Mouse (Mus musculus): Measurements from ENCODE around the gene Pgp. TPM values are rescaled to one million over a fixed set of nuclear protein-coding genes. Genes with fewer than 3 reads are reported as not detected.
"Not testable (repeated sequence)": the region's sequence is repeated elsewhere in the genome, so short reads cannot be mapped to it uniquely, and the experiment has no call there.

Gene Pgp
- polyA plus RNA-seq, 1 experiment from 2014 or later, result 60.5 TPM

DNA sequence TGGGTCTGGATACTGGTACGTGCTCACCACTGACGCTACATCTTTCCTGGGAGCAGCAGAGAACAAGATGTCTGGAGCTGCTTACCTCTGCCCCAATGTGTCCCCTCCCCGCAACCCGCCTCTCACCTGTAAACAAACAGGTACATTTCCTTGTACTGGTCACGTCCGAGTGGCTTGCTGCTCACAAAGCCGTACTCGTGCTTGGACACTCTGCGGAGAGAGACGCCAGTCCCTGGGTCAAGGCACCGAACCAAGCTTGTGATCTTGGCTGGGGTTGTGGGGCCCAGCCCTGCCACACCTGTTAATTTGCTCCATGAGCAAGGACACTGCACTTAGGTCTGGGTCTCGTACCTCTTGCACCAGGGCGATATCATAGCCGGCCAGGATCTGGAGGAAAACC is 28.1 kb upstream of the Pgp start:
- Histone ChIP-seq H3K36me3 (peaks cover 74% of the 10 kb centered on the region), H3K9me3 (replicated peaks) (no peaks in the 10 kb centered on the region), H3K4me2 (no peak overlapping the region), H3K9ac (no peak overlapping the region), H3K27me3 (no peaks in the 10 kb centered on the region), H3K4me3 (no peak overlapping the region), H3K27ac (no peak overlapping the region), H3K4me1 (replicated peaks) (no peaks in the 10 kb centered on the region)
- no peak for ATAC-seq (replicated peaks; ENCODE audit: insufficient number of reproducible peaks, insufficient read depth, low FRiP score, low read depth)
- 83% methylated on average over 14 of the region's 14 CpGs for WGBS

DNA sequence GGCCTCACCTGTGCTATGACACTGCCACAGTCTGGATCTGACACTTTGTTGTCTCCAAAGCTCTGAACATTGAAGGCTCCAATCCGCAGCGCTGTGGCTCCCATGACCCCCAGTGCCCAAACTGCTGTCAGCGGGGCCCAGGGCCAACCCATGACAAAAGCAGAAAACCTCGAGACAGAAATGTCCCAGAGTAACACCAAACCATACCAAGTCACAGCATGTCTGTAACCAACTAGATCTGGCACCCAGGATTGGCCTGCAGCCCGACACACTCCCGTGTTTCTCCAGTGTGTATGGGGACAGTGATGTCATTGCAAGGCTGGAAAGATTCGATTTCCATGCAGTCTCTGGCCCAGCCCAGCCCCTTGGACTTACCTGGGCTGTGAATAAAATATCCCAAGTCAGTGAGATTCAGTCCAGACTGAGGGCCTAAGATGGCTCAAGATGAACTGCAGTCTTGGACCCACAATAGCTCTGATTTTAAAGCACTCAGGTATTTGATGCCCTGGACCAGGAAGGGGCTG is 27.5 kb upstream of the Pgp start, which contains the start of gene Dnase1l2:
TSS of gene Dnase1l2 (minus strand) at position 474 of the 524 bp plus-strand sequence.
- H3K36me3 ChIP-seq, result peaks cover 74% of the 10 kb centered on the region

DNA sequence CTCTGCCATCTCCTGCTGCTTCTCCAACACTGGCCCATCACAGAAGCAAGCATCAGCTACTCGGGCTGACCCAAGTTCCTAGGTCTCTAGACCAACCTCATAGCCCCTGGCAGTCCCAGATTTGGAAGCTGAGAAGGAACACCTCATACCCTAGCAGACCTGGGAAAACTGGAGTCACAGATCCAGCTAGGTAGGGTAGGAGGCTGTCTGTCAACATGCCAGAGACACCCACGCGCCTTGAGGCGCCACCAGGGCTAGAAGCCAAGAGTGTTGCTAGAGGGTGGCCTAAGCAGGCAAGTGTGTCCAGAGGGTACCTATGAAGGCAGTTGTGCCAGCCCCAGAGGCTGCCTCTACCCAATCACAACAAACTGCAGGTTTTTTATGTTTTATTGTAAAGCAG is 26.8 kb upstream of the Pgp start:
- Histone ChIP-seq H3K4me1 (replicated peaks) (no peaks in the 10 kb centered on the region), H3K4me3 (no peak overlapping the region), H3K9me3 (replicated peaks) (no peaks in the 10 kb centered on the region), H3K36me3 (peaks cover 74% of the 10 kb centered on the region), H3K4me2 (no peak overlapping the region), H3K27me3 (no peaks in the 10 kb centered on the region), H3K9ac (no peak overlapping the region), H3K27ac (no peak overlapping the region)
- WGBS, result 72% methylated on average over 4 of the region's 4 CpGs
- no peak for ATAC-seq (replicated peaks; ENCODE audit: insufficient number of reproducible peaks, insufficient read depth, low FRiP score, low read depth)

More for the DNA sequence above, 27.5 kb upstream of the Pgp start, which contains the start of gene Dnase1l2:
- H3K27me3 ChIP-seq, result no peaks in the 10 kb centered on the region
- H3K4me2 ChIP-seq, result no peak within 1 kb of the TSS
- ATAC-seq (replicated peaks; ENCODE audit: insufficient number of reproducible peaks, insufficient read depth, low FRiP score, low read depth), result no peak
- no peak within 1 kb of the TSS for H3K27ac ChIP-seq
- no peaks in the 10 kb centered on the region for H3K4me1 ChIP-seq (replicated peaks)
- H3K9me3 ChIP-seq (replicated peaks), result no peaks in the 10 kb centered on the region
- 72% methylated on average over 7 of the region's 7 CpGs for WGBS
- no peak within 1 kb of the TSS for H3K9ac ChIP-seq
- H3K4me3 ChIP-seq, result no peak within 1 kb of the TSS

DNA sequence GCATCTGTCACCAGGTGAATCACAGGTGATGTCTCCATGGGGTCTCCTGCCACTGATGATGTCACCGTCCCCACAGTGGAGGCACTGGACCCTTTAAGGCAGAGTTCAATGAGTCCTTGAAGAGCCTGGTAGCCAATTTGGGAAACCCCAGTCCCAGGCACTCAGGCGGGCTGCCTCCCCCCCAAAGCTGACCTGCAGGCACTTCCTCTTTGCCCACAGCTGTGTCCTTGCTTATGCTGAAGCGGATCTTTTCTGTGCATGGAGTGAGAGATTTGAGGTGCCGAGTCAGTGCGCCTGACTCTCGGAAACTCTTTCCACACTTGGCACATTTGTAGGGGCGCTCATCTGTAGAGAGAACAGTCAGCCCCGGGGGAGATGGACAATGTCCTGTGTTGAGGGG is 23.6 kb upstream of the Pgp start:
- Histone ChIP-seq H3K36me3 (peaks cover 81% of the 10 kb centered on the region), H3K9ac (no peak overlapping the region), H3K9me3 (replicated peaks) (no peaks in the 10 kb centered on the region), H3K4me3 (no peak overlapping the region), H3K27ac (no peak overlapping the region), H3K4me1 (replicated peaks) (no peaks in the 10 kb centered on the region), H3K4me2 (no peak overlapping the region), H3K27me3 (no peaks in the 10 kb centered on the region)
- no peak for ATAC-seq (replicated peaks; ENCODE audit: insufficient number of reproducible peaks, insufficient read depth, low FRiP score, low read depth)
- 84% methylated on average over 8 of the region's 8 CpGs for WGBS

DNA sequence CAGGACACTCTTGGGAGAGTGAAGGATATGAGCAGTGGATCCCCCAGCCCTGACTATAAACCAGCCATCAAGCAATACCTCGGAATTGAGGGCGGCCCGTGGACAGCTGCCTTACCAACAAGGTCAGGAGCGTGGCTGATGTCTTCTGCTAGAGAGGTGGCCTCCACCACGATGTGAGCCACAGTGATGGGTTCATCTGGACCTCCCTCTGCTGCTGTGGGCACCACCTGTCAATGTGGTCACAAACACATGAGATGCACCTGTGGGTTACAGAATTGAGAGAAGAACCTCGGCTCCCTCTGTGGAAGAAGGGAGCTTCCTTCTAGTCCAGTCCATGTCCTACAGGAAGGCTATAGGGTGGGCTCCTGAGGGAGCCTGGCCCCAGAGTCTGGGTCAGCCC is 20.7 kb upstream of the Pgp start:
- no peak for ATAC-seq (replicated peaks; ENCODE audit: insufficient number of reproducible peaks, insufficient read depth, low FRiP score, low read depth)
- no peak overlapping the region for H3K4me2 ChIP-seq
- H3K27me3 ChIP-seq, result no peaks in the 10 kb centered on the region
- no peaks in the 10 kb centered on the region for H3K9me3 ChIP-seq (replicated peaks)
- WGBS, result 82% methylated on average over 6 of the region's 6 CpGs
- H3K4me1 ChIP-seq (replicated peaks), result peaks cover 12% of the 10 kb centered on the region
- peaks cover 68% of the 10 kb centered on the region for H3K36me3 ChIP-seq
- H3K4me3 ChIP-seq, result no peak overlapping the region
- no peak overlapping the region for H3K9ac ChIP-seq
- H3K27ac ChIP-seq, result no peak overlapping the region

DNA sequence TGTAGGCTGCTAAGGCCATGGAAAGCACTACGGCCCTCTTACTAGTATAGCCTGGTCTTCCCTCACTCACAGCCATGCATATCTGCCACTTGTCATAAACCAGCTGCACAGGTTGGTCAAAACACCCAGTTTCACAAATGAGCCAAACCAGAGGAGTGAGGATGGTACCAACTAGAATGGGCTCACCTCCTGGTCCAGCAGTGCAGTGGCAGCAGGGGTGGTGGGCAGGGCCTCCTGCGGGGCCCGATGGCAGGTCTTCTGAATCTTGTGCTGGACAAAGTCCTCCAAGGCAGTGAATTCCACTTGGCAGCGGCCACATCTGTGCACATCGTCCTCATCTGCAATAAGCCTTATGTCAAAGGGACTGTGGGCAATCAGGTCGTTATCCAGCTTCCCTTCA is 19.0 kb upstream of the Pgp start:
- Histone ChIP-seq H3K36me3 (peaks cover 51% of the 10 kb centered on the region), H3K27ac (no peak overlapping the region), H3K9ac (no peak overlapping the region), H3K4me2 (no peak overlapping the region), H3K9me3 (replicated peaks) (no peaks in the 10 kb centered on the region), H3K4me1 (replicated peaks) (peaks cover 19% of the 10 kb centered on the region), H3K27me3 (no peaks in the 10 kb centered on the region), H3K4me3 (no peak overlapping the region)
- no peak for ATAC-seq (replicated peaks; ENCODE audit: insufficient number of reproducible peaks, insufficient read depth, low FRiP score, low read depth)
- WGBS, result 97% methylated on average over 6 of the region's 6 CpGs

DNA sequence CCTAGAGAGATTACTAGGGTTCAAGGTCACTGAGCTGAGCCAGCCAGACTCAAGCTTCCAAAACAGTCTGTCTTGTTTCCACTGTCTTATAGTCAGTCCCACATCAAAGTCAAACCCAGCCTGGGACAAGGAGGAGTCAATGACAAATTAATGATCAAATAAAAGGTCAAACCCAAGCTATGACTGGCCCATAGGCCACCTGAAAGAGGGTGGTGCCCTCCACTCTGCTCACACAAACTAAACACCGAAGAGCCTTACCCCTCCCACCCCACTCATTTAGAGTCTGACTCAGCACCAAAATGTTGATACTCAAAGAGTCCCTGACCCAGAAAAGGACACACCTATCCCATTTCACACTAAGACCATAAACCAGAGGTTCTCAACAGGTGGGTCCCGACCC is 16.8 kb upstream of the Pgp start:
- Histone ChIP-seq H3K4me1 (replicated peaks) (peaks cover 19% of the 10 kb centered on the region), H3K9me3 (replicated peaks) (no peaks in the 10 kb centered on the region), H3K4me2 (peak overlapping the region; percentile 67; the same call in 1 of the 2 replicates), H3K9ac (no peak overlapping the region), H3K27ac (no peak overlapping the region), H3K4me3 (no peak overlapping the region), H3K36me3 (peaks cover 29% of the 10 kb centered on the region), H3K27me3 (no peaks in the 10 kb centered on the region)
- WGBS, result 69% methylated on average over 2 of the region's 2 CpGs
- ATAC-seq (replicated peaks; ENCODE audit: insufficient number of reproducible peaks, insufficient read depth, low FRiP score, low read depth), result no peak

DNA sequence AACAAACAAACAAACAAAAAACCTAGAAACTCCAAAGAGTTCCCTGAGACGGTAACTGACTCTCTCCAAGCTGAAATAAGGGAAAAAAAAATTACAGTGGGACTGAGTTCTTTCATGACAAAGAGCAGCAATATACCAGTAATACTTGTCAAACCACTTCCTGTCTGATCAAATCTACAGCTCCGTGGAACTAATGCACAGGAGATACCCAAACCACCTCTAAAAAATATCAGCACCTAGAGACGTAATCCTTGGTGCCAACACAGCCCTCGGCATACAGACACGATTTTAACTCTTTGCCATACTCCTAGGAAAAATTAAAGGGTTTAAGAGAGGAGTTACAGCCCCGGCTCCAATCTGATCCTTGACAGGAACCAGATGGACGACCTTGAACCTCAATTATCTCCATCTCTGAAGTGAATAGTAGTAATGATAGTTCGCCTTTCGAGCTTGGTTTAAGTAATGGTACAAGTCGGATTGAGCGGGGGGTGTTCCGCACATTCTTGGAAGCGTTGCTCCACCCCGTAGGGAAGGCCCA is 15.9 kb upstream of the Pgp start:
- ATAC-seq (replicated peaks; ENCODE audit: insufficient number of reproducible peaks, insufficient read depth, low FRiP score, low read depth), result no peak
- peak overlapping the region; percentile 64 for H3K4me3 ChIP-seq
- H3K36me3 ChIP-seq, result peaks cover 20% of the 10 kb centered on the region
- no peaks in the 10 kb centered on the region for H3K27me3 ChIP-seq
- peak overlapping the region; percentile 93 for H3K27ac ChIP-seq
- H3K9me3 ChIP-seq (replicated peaks), result no peaks in the 10 kb centered on the region
- peak overlapping the region; percentile 78 for H3K9ac ChIP-seq
- peak overlapping the region; percentile 67 for H3K4me2 ChIP-seq
- 4% methylated on average over 14 of the region's 14 CpGs for WGBS
- peaks cover 19% of the 10 kb centered on the region for H3K4me1 ChIP-seq (replicated peaks)

DNA sequence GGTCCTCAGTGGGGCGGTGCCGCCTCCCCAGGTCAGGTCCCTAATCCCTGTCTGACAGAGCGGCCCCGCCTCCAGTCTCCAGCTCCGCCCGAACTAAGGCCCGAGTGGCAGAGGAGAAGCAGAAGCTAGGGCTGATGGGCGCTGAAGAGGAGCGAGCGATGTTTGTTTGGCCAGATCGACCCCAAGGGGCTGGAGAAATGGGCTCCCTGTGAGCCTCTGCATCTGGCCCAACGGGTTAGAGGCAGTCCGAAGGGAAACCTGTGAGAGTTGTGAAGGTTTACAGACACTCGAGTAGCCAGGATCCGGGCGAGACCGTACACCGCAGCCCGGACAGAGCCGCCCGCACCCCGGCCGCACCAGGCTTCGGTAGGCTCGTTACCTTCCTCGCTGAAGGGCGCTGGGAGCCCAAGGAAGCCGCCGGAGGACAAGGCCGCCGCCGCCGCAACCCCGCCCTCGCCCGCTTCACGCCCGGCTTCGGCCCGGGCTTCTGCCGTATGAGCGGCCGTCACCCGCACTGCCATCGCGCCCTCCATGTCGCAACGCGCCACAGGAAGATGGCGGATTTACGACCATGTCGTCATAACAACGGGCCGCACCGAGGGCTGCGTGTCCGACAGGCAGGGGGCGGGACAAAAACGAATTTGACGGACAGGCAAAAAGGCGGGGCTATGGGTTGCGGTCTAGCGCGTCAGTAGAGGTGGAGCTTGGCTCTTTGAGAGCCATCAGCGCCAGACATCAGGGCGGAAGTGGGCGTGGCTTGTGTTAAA is 15.3 kb upstream of the Pgp start:
- H3K27me3 ChIP-seq, result no peaks in the 10 kb centered on the region
- no peaks in the 10 kb centered on the region for H3K9me3 ChIP-seq (replicated peaks)
- peak overlapping the region; percentile 93 for H3K27ac ChIP-seq
- peak overlapping the region; percentile 67 for H3K4me2 ChIP-seq
- peaks cover 19% of the 10 kb centered on the region for H3K4me1 ChIP-seq (replicated peaks)
- H3K36me3 ChIP-seq, result peaks cover 14% of the 10 kb centered on the region
- ATAC-seq (replicated peaks; ENCODE audit: insufficient number of reproducible peaks, insufficient read depth, low FRiP score, low read depth), result peak; percentile 94
- peak overlapping the region; percentile 78 for H3K9ac ChIP-seq
- WGBS, result under 1% methylated on average over 67 of the region's 67 CpGs
- H3K4me3 ChIP-seq, result peak overlapping the region; percentile 64

DNA sequence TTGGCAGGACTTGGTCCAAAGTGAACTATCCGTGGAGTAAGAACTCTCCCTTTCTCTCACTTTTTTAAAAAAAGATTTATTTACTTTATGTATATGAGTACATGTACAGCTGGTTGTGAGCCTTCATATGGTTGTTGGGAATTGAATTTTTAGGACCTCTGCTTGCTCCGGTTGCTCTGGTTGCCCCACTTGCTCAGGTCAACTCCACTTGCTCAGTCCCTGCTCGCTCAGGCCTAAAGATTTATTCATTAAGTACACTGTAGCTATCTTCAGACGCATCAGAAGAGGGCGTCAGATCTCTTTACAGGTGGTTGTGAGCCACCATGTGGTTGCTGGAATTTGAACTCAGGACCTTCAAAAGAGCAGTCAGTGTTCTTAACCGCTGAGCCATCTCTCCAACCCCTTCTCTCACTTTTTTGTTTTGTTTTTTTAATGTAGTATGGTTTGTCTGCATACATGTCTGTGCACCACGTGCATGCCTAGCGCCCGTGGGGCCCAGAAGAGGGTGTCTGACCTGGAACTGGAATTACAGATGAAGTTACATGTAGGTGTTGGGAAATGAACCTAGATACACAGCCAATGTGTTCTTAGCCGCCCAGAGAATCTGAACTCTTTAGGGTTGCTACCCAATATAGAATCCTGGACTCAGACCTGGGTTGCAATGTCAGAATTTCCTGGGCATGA is 14.5 kb upstream of the Pgp start:
- WGBS, result 54% methylated on average over 10 of the region's 10 CpGs
- not testable (repeated sequence) for H3K27me3 ChIP-seq; ATAC-seq (replicated peaks; ENCODE audit: insufficient number of reproducible peaks, insufficient read depth, low FRiP score, low read depth); H3K9me3 ChIP-seq (replicated peaks); H3K9ac ChIP-seq; H3K36me3 ChIP-seq
- Histone ChIP-seq H3K4me2 (peak overlapping the region; percentile 67), H3K4me1 (replicated peaks) (peaks cover 19% of the 10 kb centered on the region), H3K27ac (peak overlapping the region; percentile 58), H3K4me3 (peak overlapping the region; percentile 64)

DNA sequence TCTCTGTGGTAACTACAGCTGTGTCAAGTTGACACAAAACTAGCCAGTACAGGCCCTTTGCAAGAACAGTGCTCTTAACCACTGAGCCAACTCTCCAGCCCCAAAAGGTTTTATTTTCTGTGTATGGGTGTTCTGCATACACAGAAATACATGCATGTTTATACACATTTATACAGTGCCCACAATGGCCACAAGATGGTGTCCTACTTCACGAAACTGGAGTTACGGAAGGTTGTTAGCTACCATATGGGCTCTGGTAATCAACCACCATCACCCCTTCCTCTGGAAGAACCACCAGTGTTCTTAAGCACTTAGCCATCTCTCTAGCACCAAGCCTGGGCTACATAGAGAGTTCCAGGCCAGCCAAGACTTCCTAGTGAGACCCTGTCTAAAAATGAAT is 8.6 kb upstream of the Pgp start:
- H3K9me3 ChIP-seq (replicated peaks), result no peaks in the 10 kb centered on the region
- no peak overlapping the region for H3K4me3 ChIP-seq
- peaks cover 12% of the 10 kb centered on the region for H3K4me1 ChIP-seq (replicated peaks)
- no peaks in the 10 kb centered on the region for H3K27me3 ChIP-seq
- 79% methylated on average over 2 of the region's 2 CpGs for WGBS
- ATAC-seq (replicated peaks; ENCODE audit: insufficient number of reproducible peaks, insufficient read depth, low FRiP score, low read depth), result no peak
- H3K36me3 ChIP-seq, result no peaks in the 10 kb centered on the region
- H3K27ac ChIP-seq, result no peak overlapping the region
- H3K9ac ChIP-seq, result no peak overlapping the region
- H3K4me2 ChIP-seq, result no peak overlapping the region
